Mouse (Mus musculus) CH12F3 (cell line): ENCODE measurements around the gene Gse1.

Experiments
- in situ Hi-C: fragments of 300-500 bp; cut with MboI; formaldehyde crosslinking; loops from 2 replicates; pipeline ENCODE4 v1.14.3; 2020; ENCODE audit warnings: low sequenced_read_pairs

Gene Gse1

GRCm38 (mm10) chr8:120211345-120211744, 16.9 kb upstream of the Gse1 start:
- in situ Hi-C loops, result no loop called here

- in situ Hi-C loops, result no loop called here
Measured at GRCm38 (mm10) chr8:120212596-120212995, 15.7 kb upstream of the Gse1 start.

- in situ Hi-C loops, result no loop called here
Measured at GRCm38 (mm10) chr8:120213229-120213628, 15.0 kb upstream of the Gse1 start.

- in situ Hi-C loops, result no loop called here
Measured at GRCm38 (mm10) chr8:120213939-120214338, 14.3 kb upstream of the Gse1 start.

- in situ Hi-C loops, result no loop called here
Measured at GRCm38 (mm10) chr8:120215416-120216141, 12.7 kb upstream of the Gse1 start.

GRCm38 (mm10) chr8:120216855-120217830, 11.1 kb upstream of the Gse1 start:
- in situ Hi-C loops, result no loop called here

GRCm38 (mm10) chr8:120222548-120222947, 5.7 kb upstream of the Gse1 start:
- in situ Hi-C loops, result no loop called here

- in situ Hi-C loops, result no loop called here
Measured at GRCm38 (mm10) chr8:120224521-120225420, 3.5 kb upstream of the Gse1 start.

GRCm38 (mm10) chr8:120225421-120226151, 2.7 kb upstream of the Gse1 start:
- in situ Hi-C loops, result no loop called here

- in situ Hi-C loops, result no loop called here
Measured at GRCm38 (mm10) chr8:120226700-120227577, 1.3 kb upstream of the Gse1 start.

GRCm38 (mm10) chr8:120227578-120227876, 729 bp upstream of the Gse1 start:
- in situ Hi-C loops, result no loop called here

GRCm38 (mm10) chr8:120228781-120229573, 721 bp downstream of the Gse1 start:
- in situ Hi-C loops, result no loop called here

GRCm38 (mm10) chr8:120229574-120229916, 1.3 kb downstream of the Gse1 start:
- in situ Hi-C loops, result no loop called here

GRCm38 (mm10) chr8:120230081-120230480, 1.8 kb downstream of the Gse1 start:
- in situ Hi-C loops, result no loop called here

GRCm38 (mm10) chr8:120230715-120231614, 2.7 kb downstream of the Gse1 start:
- in situ Hi-C loops, result no loop called here

GRCm38 (mm10) chr8:120231870-120232269, 3.6 kb downstream of the Gse1 start:
- in situ Hi-C loops, result no loop called here

GRCm38 (mm10) chr8:120232398-120232797, 4.1 kb downstream of the Gse1 start:
- in situ Hi-C loops, result no loop called here

GRCm38 (mm10) chr8:120232913-120233312, 4.7 kb downstream of the Gse1 start:
- in situ Hi-C loops, result no loop called here
